Mouse (Mus musculus) leukemia stem cell, adult 10-12 weeks (primary cell): ENCODE data around the gene Man2b1. TPM values are rescaled to one million over a fixed set of nuclear protein-coding genes. Genes with fewer than 3 reads are reported as not detected.

Experiments
- polyA plus RNA-seq: library from polyadenylated mRNA; stranded (reverse); fragments of >175 nt; gene quantifications from 2 replicates; pipeline ENCODE4 v1.2.3, GENCODE M21; 2012; ENCODE audit warnings: low replicate concordance

The Man2b1 gene
- 2.8 and 9.6 TPM in 2 replicates for polyA plus RNA-seq

DNA sequence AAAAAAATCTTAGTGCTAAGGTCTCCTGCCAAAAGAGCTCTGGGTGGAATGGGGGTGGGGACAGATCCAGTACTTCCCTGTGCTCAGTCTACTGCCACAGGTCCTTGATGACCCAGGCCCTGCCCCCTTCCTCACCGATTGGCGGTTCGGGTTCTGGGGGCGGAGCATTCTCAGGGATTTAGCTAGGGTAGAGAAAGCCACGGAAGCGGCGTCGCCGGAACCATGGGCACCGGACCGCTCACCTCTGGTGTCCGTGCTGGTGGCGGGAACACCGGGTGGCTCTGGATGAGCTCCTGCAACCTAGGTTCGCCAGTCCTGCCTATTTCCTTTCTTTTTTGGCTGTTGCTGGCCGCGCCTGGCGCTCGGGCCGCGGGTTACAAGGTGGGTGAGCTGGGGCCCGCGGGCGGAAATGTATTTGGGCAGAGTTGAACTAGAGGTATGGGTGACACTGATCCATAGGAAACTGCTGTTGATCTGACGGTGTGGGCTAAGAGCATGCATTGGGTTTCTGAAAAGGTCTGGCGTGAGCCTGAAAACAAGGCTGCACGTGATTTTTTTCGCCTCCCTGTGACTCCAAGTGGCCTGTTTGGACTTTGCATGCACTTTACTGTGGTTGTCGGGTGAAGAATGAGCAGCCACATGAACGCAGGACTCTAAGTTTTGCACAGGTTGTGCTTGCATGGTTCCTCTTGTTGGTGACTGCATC lies at the start of gene Man2b1:
Gene Man2b1, plus strand, starts transcription at position 163 of the 706 bp plus-strand sequence.

GRCm38 (mm10) chr8:85036718-85037365 lies 46.2 kb upstream of the Man2b1 start, which contains the start of gene Tnpo2:
Gene Tnpo2 (plus strand): TSS chr8:85036915.

DNA sequence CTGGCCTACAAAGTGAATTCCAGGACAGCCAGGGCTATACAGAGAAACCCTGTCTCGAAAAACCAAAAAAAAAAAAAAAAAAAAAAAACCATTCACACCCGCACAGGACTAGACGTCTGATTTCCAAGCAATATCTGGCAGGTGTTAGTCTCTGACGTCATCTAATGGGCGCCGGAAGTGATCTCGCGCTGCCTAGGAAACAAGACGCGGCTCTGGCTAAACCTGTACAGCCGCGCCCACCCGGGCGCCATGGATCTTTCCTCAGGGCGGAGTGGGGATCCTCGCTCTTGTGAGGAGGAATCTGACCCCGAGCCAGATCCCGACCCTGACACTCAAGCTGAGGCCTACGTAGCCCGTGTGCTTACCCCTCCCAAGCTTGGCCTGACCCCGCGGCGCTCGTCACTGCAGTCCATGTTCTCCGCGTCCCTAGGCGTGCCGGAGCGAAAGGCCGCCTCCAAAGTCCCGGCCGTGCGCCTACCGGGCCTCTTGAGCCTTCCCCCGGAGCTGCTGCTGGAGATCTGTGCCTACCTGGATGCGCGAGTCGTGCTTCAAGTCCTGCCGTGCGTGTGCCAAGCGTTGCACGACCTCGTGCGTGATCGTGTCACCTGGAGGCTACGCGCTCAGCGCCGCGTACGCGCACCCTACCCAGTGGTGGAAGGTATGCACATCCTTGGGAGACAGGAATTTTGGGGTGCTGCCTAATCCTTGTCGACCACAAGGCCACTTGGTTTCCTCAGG lies 23.0 kb upstream of the Man2b1 start, which contains the start of gene Fbxw9:
Gene Fbxw9, plus strand, starts transcription at position 177 of the 738 bp plus-strand sequence.

DNA sequence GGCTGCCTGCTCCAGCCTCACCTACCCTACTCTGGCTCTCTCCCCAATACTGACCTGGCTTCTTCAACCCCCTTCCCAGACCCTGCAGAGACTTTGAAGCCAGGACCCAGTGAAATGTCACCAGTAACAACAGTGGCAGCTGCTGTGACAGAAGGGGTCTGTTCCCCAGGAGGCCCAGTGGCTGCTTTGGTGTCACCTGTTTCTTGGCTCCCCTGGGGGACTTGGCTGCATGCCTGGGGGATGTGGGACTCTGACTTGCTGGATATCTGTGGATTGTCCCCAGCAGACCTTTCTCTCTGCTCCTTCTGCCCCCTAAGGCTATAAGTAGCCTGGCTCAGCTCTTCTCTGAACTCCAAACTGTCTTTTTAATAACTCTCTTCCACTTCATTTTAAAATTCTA lies 15.1 kb upstream of the Man2b1 start, which contains the start of gene Gm5741:
Gene Gm5741, minus strand, starts transcription at position 1 of the 400 bp plus-strand sequence.

GRCm38 (mm10) chr8:85071514-85072281 lies 11.4 kb upstream of the Man2b1 start, which contains the start of gene Dhps:
Gene Dhps (plus strand): TSS chr8:85071757.

DNA sequence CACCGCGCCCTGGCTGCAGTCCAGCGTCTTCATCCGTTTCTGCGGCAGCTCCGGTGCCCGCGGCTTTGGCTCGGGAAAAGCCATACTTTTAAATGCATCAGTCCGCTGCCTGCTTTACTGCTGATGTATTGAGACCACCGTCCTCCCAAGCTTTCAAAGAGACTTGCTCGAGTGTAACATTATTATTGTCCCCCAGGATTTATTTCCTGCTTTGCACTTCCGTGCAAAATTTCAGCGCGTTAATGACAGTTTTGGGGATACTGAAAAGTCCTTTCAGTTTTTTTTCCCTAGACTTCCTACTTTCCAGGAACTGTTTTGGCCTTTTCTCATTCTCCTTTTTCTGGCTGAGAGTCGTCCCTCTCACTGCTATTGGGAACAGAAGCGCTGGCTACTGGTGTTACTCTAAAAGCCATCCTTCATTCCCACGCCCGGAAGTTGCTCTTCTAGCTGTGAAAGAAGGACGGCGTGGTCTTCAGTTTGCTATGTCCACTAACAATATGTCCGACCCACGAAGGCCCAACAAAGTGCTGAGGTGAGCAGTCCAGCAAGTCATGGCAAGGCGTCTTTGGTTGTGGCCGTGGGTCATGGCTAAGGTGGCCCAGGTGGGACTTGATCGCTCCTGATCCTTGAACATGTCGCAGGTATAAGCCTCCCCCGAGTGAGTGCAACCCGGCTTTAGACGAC lies 2.4 kb upstream of the Man2b1 start, which contains the start of gene Wdr83os:
Gene Wdr83os, plus strand, starts transcription at position 209 of the 684 bp plus-strand sequence.

DNA sequence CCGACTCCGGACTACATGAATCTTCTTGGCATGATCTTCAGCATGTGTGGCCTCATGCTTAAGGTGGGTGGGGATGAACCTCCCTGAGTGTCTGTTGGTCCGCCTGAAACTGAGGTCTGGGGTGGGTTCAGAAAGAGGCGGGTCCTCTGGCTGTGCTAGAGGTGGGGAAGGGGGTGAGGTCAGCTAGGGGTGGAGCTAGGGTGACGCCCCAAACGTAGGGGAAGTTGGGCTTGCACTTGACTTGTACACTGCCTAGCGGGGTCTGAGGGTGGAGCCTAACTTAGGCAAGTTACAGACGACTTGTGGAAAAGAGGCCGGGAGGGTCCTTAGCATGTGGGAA lies 1.9 kb upstream of the Man2b1 start, which contains the start of gene Wdr83:
Gene Wdr83, minus strand, starts transcription at position 91 of the 340 bp plus-strand sequence.

GRCm38 (mm10) chr8:85122995-85123394 lies 39.9 kb downstream of the Man2b1 start, which contains the start of gene Zfp791:
Gene Zfp791 (minus strand): TSS chr8:85123095.

Other genes starting within 250 kb of the Man2b1 start
- 1,135 and 1,429 TPM in 2 replicates for gene Rad23a, start 242.6 kb upstream of the Man2b1 start, polyA plus RNA-seq
- 243 and 806 TPM in 2 replicates for gene Calr, start 236.3 kb upstream of the Man2b1 start, polyA plus RNA-seq
- 41.5 and 103 TPM in 2 replicates for gene Farsa, start 226.3 kb upstream of the Man2b1 start, polyA plus RNA-seq
- 58.0 and 82.4 TPM in 2 replicates for gene Syce2, start 211.2 kb upstream of the Man2b1 start, polyA plus RNA-seq
- 47.9 and 84.2 TPM in 2 replicates for gene Gcdh, start 189.3 kb upstream of the Man2b1 start, polyA plus RNA-seq
- 1,095 and 1,669 TPM in 2 replicates for gene Klf1, start 181.3 kb upstream of the Man2b1 start, polyA plus RNA-seq
- 14.5 and 50.4 TPM in 2 replicates for gene Dnase2a, start 174.7 kb upstream of the Man2b1 start, polyA plus RNA-seq
- gene Mast1, start 145.9 kb upstream of the Man2b1 start, polyA plus RNA-seq, result 0.66 and 1.1 TPM in 2 replicates
- not detected in 2 replicates for gene Rtbdn, start 136.3 kb upstream of the Man2b1 start, polyA plus RNA-seq
- gene Gm49661, start 113.8 kb upstream of the Man2b1 start, polyA plus RNA-seq, result not detected in 2 replicates
- 98.3 and 368 TPM in 2 replicates for gene Prdx2, start 113.7 kb upstream of the Man2b1 start, polyA plus RNA-seq
- 523 and 1,249 TPM in 2 replicates for gene Rnaseh2a, start 113.5 kb upstream of the Man2b1 start, polyA plus RNA-seq
- 244 and 401 TPM in 2 replicates for gene Junb, start 104.6 kb upstream of the Man2b1 start, polyA plus RNA-seq
- 8.4 and 10.8 TPM in 2 replicates for gene Hook2, start 92.7 kb upstream of the Man2b1 start, polyA plus RNA-seq
- 0.15 TPM in 1 of 2 replicates, not detected in the other for gene Best2, start 68.7 kb upstream of the Man2b1 start, polyA plus RNA-seq
- 115 and 306 TPM in 2 replicates for gene Asna1, start 58.0 kb upstream of the Man2b1 start, polyA plus RNA-seq
- 189 and 354 TPM in 2 replicates for gene Trir, start 56.4 kb upstream of the Man2b1 start, polyA plus RNA-seq
- 9.4 and 25.7 TPM in 2 replicates for gene Tnpo2, start 46.4 kb upstream of the Man2b1 start, polyA plus RNA-seq
- 8.5 and 14.5 TPM in 2 replicates for gene Fbxw9, start 23.2 kb upstream of the Man2b1 start, polyA plus RNA-seq
- not detected in 2 replicates for gene Gm5741, start 15.3 kb upstream of the Man2b1 start, polyA plus RNA-seq
- gene Dhps, start 11.5 kb upstream of the Man2b1 start, polyA plus RNA-seq, result 54.9 and 75.7 TPM in 2 replicates
- gene Wdr83os, start 2.5 kb upstream of the Man2b1 start, polyA plus RNA-seq, result 2.5 and 39.0 TPM in 2 replicates
- 6.1 and 19.9 TPM in 2 replicates for gene Wdr83, start 2.0 kb upstream of the Man2b1 start, polyA plus RNA-seq
- gene Zfp791, start 39.8 kb downstream of the Man2b1 start, polyA plus RNA-seq, result 0.08 TPM in 1 of 2 replicates, not detected in the other
- not detected in 2 replicates for gene Cks1brt, start 68.7 kb downstream of the Man2b1 start, polyA plus RNA-seq
- not detected in 2 replicates for gene Olfr371, start 142.7 kb downstream of the Man2b1 start, polyA plus RNA-seq
- gene Orc6, start 216.4 kb downstream of the Man2b1 start, polyA plus RNA-seq, result 1.2 and 8.4 TPM in 2 replicates
- gene Vps35, start 216.5 kb downstream of the Man2b1 start, polyA plus RNA-seq, result 0.91 and 9.3 TPM in 2 replicates